Mouse (Mus musculus) E14TG2a.4 (cell line): Measurements from ENCODE around the gene Tedc1.

Experiments used
- CTCF ChIP-seq: conservative IDR thresholded peaks from 2 replicates; pipeline ENCODE4 v1.5.1; 2014; ENCODE audit warnings: low read length
- NANOG ChIP-seq: IDR thresholded peaks from 2 replicates; pipeline ENCODE4 v1.6.1; 2014; ENCODE audit warnings: borderline replicate concordance, low read length, mixed read lengths
- POU5F1 ChIP-seq: IDR thresholded peaks from 2 replicates; pipeline ENCODE4 v1.6.1; 2014; ENCODE audit warnings: low read length, borderline replicate concordance

- TF ChIP-seq CTCF (peak; percentile 97), NANOG (no peak), POU5F1 (no peak)
Measured at GRCm38 (mm10) chr12:113119516-113120410, 36.5 kb upstream of the Tedc1 start.
